19 mouse cellular contexts compared by ENCODE assay signal in the genomic region with DNA sequence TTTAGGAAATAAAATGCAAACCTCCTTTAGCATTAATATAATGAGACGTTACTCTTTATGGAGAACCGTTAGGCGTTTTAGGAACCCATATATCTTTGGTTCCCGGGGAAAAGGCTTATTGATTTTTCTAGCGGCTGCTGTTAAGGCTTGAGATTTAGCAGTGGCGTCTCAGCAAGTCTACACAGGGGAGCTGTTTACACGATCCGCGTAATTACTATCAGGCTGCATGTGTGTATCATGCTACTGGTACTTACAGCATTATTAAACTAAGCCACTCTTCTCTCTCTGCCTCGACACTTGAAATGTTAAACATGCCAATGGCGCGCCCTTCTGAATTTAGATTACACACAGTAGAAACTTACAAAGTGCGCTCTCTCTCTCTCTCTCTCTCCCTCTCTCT. TPM values are rescaled to one million over a fixed set of nuclear protein-coding genes. Genes with fewer than 3 reads are reported as not detected.
"Had no signal": no experiment of that assay in that cellular context is flagged by ENCODE, and none has a peak within 500 bp of the region (broad histone marks: within the 10 kb centered on the region; RNA-seq: fewer than 3 reads in every experiment).

No protein-coding gene starts in this region.

- H3K27ac ChIP-seq: kidney, embryonic 15.5 days; left cerebral cortex, adult 2 months; limb, embryonic 10.5 days; liver, embryonic 12.5 days; lung, embryonic 15.5 days; macrophage; midbrain, embryonic 12.5 days; stomach, embryonic 15.5 days had no signal

- DNase-seq: kidney, adult 2 months; kidney, postnatal 14 days; lung, postnatal 14 days; right cerebral cortex, postnatal 14 days; thymus, adult 2 months; thymus, postnatal 25 days had no signal

- H3K4me2 ChIP-seq: kidney, embryonic 15.5 days; liver, embryonic 12.5 days; lung, embryonic 15.5 days; midbrain, embryonic 12.5 days; stomach, embryonic 15.5 days had no signal

- ATAC-seq: intestine, embryonic 16.5 days; liver, embryonic 12.5 days had no signal

- H3K9me3 ChIP-seq: kidney, embryonic 15.5 days; limb, embryonic 10.5 days; liver, embryonic 12.5 days; lung, embryonic 15.5 days; megakaryocyte, embryonic 14.5 days; midbrain, embryonic 12.5 days; stomach, embryonic 15.5 days had no signal

- H3K27me3 ChIP-seq: kidney, embryonic 15.5 days; liver, embryonic 12.5 days; lung, embryonic 15.5 days; midbrain, embryonic 12.5 days; stomach, embryonic 15.5 days had no signal

- H3K9ac ChIP-seq: kidney, embryonic 15.5 days; liver, embryonic 12.5 days; lung, embryonic 15.5 days; midbrain, embryonic 12.5 days; stomach, embryonic 15.5 days had no signal

- H3K36me3 ChIP-seq: kidney, embryonic 15.5 days; limb, embryonic 10.5 days; liver, embryonic 12.5 days; lung, embryonic 15.5 days; midbrain, embryonic 12.5 days; stomach, embryonic 15.5 days had no signal

- H3K4me1 ChIP-seq: kidney, embryonic 15.5 days; limb, embryonic 10.5 days; liver, embryonic 12.5 days; lung, embryonic 15.5 days; megakaryocyte, embryonic 14.5 days; midbrain, embryonic 12.5 days; stomach, embryonic 15.5 days had no signal

- H3K4me3 ChIP-seq: kidney, embryonic 15.5 days; left cerebral cortex, adult 2 months; limb, embryonic 10.5 days; liver, embryonic 12.5 days; lung, embryonic 15.5 days; megakaryocyte, embryonic 14.5 days; midbrain, embryonic 12.5 days; stomach, embryonic 15.5 days had no signal

RNA-seq across cellular contexts. Expression of gene Lrr1, which starts 18.6 kb away (rescaled TPM):
- total RNA-seq: layer of hippocampus, adult 8-10 months; layer of hippocampus, postnatal 25 days; left cerebral cortex, adult 2 months had no signal
- polyA plus RNA-seq: kidney, adult 2 months had no signal

RNA-seq across cellular contexts. Expression of gene Gm49383, which starts 46.9 kb away (rescaled TPM):
- polyA plus RNA-seq: testis, adult 2 months had no signal
